Comparison of ENCODE assay signal across 22 mouse cellular contexts in genomic region chr12:100966253-100966652, GRCm38 (mm10). TPM values are rescaled to one million over a fixed set of nuclear protein-coding genes. Genes with fewer than 3 reads are reported as not detected.
DNase-seq lines count a peak whose midpoint lies in the region; ATAC-seq and TF ChIP-seq lines count a peak whose summit lies in the region.
"Had no signal": no experiment of that assay in that cellular context is flagged by ENCODE, and none has a peak within 500 bp of the region (broad histone marks: within the 10 kb centered on the region; RNA-seq: fewer than 3 reads in every experiment).

No protein-coding gene starts in this region.

- no peak overlapping the region for H3K4me3 ChIP-seq in layer of hippocampus, adult 2 months
- H3K4me3 ChIP-seq: heart, embryonic 15.5 days; hindbrain, embryonic 15.5 days; megakaryocyte, embryonic 14.5 days; midbrain, embryonic 13.5 days had no signal

- ATAC-seq in frontal cortex, adult (ENCODE audit: low TSS enrichment): peak; percentile 69
- ATAC-seq: forebrain, embryonic 14.5 days; intestine, embryonic 16.5 days; midbrain, embryonic 13.5 days had no signal

- no peak for DNase-seq in frontal cortex, postnatal 14 days (ENCODE audit: low spot score in 2 of 2)
- DNase-seq in layer of hippocampus, adult 2 months (ENCODE audit: low spot score in 2 of 2): peak in 1 of 2 experiments; percentile 46
- no peak for DNase-seq in layer of hippocampus, postnatal 25 days (ENCODE audit: extremely low spot score in 1 of 2, low spot score in 1 of 2)
- peak; percentile 51 for DNase-seq in right cerebral cortex, adult 18-20 months
- no peak for DNase-seq in right cerebral cortex, postnatal 25 days
- peak; percentile 81 for DNase-seq in testis, postnatal 14 days (ENCODE audit: low spot score)
- DNase-seq in lung, postnatal 36 days: no peak
- DNase-seq: adrenal gland, postnatal 10 days; cerebellum, adult 8-10 months; cerebellum, postnatal 36 days; gastrocnemius, postnatal 10 days; heart, postnatal 4 days; layer of hippocampus, postnatal 36 days; lung, embryonic 14.5 days; thymus, adult 18-20 months had no signal

- H3K27ac ChIP-seq in layer of hippocampus, adult 2 months: peak overlapping the region; percentile 40; the same call in 1 of the 2 replicates
- H3K27ac ChIP-seq: heart, embryonic 15.5 days; hindbrain, embryonic 15.5 days; midbrain, embryonic 13.5 days had no signal

- TF ChIP-seq CTCF in layer of hippocampus, adult 2 months (conservative IDR thresholded peaks at IDR 0.05): no peak

RNA-seq across cellular contexts. Expression of gene Gpr68, which starts 58.3 kb away (rescaled TPM):
- total RNA-seq in layer of hippocampus, adult 2 months (2021): 10 to 100 TPM; 20.1 to 22.2 TPM
- 10 to 100 TPM; 18.1 to 20.7 TPM for total RNA-seq in layer of hippocampus, postnatal 25 days (2021)

Comparison
In these comparisons a context has a peak if more than half of its experiments do, and no peak if none do; other contexts are left out.
1. DNase-seq: peak in right cerebral cortex, adult 18-20 months (single experiment) and testis, postnatal 14 days (single experiment); none in frontal cortex, postnatal 14 days (0 of 2), layer of hippocampus, postnatal 25 days (0 of 2), right cerebral cortex, postnatal 25 days (single experiment) and lung, postnatal 36 days (single experiment).